Mouse (Mus musculus) testis, postnatal 14 days (tissue): Measurements from ENCODE around the gene Tyw1.
A peak's percentile ranks its signal among the peaks of the same experiment; 100 is the strongest.
"Not testable (repeated sequence)": the region's sequence is repeated elsewhere in the genome, so short reads cannot be mapped to it uniquely, and the experiment has no call there.

Experiments
- DNase-seq: peaks from one replicate; pipeline ENCODE4 v3.0.0; 2021; ENCODE audit warnings: low spot score

The Tyw1 gene

GRCm38 (mm10) chr5:130255017-130255720 lies at the start of gene Tyw1, which contains the start of gene Sbds:
Tyw1 (plus strand) TSS chr5:130255619.
Sbds (minus strand) TSS chr5:130255530.
- peak; percentile 98 for DNase-seq

- no peak for DNase-seq
These were observed 48.1 kb upstream of the Tyw1 start for GRCm38 (mm10) chr5:130207299-130207698.

DNA sequence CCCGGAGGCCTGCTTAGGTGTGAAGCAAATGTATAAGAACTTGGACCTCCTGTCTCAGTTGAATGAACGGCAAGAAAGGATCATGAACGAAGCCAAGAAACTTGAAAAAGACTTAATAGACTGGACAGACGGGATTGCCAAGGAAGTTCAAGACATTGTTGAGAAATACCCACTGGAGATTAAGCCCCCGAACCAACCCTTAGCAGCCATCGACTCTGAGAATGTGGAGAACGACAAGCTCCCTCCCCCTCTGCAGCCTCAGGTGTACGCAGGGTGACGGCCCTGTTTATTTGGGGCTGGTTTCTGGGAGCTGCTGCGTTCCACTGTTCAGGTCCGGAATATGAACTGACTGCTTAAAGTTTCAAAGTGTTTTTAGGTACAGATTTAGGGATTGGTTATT lies 42.5 kb upstream of the Tyw1 start:
- no peak for DNase-seq

DNA sequence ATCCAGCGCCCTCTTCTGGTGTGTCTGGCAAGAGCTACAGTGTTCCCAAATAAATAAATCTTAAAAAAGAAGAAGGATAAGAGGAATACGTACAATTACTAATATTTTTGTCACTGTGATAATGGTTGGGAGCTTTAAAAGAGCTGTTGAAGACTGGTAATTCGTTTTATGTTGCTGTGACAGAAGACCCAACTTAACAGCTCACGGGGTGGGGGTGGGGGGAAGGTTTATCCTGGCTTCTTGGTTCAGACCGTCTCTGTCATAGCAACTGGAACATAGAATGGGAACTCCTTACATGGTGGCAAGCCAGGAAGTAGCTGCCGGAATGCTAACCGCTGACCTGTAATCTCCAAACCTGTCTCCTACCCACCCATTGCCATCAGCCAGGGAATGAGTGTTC lies 38.6 kb upstream of the Tyw1 start, which contains the start of gene Tmem248:
Gene Tmem248, plus strand, starts transcription at position 301 of the 400 bp plus-strand sequence.
- DNase-seq: no peak

DNA sequence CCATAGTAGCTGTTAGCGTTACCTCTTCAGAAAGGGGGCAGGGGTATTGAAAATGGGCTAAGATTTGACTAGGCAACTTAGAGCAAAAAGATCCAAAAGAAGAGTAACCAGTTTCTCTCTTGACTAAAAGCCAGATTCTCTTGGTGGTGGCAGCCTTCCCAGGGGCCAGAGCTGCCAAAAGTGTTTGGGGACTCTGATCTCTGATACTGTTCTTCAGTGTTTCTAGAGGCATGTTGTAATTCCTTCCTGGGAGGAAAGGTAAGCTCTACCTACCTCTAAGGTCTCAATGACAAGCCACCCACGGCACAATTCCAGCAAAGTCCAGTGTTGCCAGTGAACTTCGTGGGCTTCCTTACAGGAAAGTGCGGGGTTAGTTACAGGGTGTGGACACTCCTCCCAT lies 38.0 kb upstream of the Tyw1 start:
- DNase-seq: no peak

GRCm38 (mm10) chr5:130218336-130218735 lies 37.1 kb upstream of the Tyw1 start:
- no peak for DNase-seq

DNA sequence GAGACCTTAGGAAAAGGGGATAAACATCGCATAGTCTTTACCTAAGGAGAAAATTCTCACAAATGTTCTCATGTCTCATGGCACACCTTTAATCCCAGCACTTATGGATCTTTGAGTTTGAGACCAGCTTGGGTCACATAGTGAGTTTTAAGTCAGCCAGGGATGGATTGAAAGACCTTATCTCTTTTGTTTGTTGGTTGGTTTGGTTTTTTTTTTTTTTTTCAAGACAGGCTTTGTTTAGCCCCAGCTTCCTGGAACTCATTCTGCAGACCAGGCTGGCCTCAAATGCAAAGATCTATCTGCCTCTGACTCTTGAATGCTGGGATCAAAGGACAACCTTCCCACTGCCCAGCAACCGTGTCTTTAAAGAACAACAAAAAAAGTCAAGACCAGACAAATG lies 34.1 kb upstream of the Tyw1 start:
- no peak for DNase-seq

- DNase-seq: no peak
These were observed 33.7 kb upstream of the Tyw1 start for GRCm38 (mm10) chr5:130221760-130222145.

DNA sequence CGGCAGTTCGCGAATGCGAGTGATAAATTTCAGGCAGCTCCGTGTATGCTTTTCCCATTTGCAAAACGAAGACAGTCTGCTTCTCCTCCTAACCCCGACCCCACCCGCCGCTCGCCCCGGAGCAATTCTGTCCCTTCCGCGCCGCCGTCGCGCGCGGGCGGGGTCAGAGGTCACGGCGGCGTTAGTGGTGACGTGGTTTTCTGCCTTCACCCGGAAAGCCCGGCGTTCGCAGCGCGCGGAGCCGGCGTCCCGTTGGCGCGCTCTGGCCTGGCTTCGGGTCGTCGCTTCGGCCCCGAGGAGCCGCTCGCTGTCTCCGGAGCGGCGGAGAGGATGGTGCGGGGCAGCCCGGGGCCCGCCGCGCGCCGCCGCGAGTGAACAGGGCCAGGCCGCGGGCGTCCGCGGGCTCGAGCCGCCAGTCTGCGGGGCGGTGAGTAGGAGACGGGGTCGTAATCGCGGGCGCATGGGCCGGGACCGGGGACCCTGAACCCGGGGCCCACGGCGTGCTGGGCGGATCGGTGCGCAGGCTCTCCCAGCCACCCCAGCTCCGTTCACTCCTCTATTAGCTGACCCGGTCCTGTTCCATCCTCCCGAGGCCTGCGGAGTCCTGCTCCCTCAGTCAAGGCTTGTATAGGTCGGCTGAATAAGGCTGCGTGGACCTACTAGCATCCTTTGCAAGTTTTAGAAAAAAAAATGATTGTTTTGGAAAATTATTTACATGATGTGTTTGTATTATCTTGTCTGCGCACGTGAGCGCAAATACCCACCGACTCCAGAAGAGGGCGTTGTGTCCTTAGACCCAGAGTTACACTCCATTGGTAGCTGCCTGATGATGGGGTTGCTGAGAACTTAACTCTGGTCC lies 33.0 kb upstream of the Tyw1 start:
- DNase-seq: peak; percentile 91

DNA sequence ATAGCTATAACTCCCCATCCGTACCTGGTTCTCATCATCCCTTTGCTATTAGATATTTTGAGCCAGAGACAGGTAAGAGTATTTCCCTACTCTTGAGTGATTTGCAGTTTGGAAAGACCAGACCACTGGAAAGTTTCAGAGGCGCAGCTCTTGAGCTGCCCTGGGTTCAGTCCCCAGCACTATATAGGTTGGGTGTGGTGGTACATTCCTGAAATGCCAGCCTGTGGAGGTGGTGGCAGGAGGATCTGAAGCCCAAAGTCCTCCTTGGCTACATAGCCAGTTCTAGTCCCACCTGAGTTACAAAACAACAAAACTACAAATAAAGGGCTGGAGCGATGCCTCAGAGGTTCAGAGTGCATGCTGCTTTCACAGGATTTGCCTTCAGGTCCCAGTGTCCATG lies 28.6 kb upstream of the Tyw1 start:
- no peak for DNase-seq

DNA sequence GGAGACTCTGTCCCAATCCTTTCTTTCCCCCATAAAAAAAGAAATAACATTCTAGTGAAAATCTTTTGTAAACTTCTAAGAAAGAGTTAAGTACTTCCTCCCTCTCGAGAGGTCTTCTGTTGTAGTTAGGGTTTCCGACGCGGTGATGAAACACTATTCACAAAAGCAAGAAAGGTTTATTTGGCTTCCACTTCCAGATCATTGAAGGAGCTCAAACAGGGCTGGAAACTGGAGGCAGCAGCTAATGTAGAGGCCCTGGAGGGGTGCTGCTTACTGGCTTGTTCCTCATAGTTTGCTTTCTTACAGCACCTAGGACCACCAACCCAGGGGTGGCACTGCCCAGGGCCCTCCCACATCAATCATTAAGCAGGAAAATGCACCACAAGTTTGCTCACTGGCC lies 27.3 kb upstream of the Tyw1 start:
- DNase-seq: no peak

GRCm38 (mm10) chr5:130236302-130236701 lies 19.1 kb upstream of the Tyw1 start:
- no peak for DNase-seq

- DNase-seq: no peak
These were observed 16.2 kb upstream of the Tyw1 start for GRCm38 (mm10) chr5:130239236-130239635.

- no peak for DNase-seq
These were observed 15.6 kb upstream of the Tyw1 start for GRCm38 (mm10) chr5:130239856-130240255.

- no peak for DNase-seq
These were observed 14.0 kb upstream of the Tyw1 start for GRCm38 (mm10) chr5:130241426-130241825.

GRCm38 (mm10) chr5:130247823-130248222 lies 7.6 kb upstream of the Tyw1 start:
- no peak for DNase-seq

DNA sequence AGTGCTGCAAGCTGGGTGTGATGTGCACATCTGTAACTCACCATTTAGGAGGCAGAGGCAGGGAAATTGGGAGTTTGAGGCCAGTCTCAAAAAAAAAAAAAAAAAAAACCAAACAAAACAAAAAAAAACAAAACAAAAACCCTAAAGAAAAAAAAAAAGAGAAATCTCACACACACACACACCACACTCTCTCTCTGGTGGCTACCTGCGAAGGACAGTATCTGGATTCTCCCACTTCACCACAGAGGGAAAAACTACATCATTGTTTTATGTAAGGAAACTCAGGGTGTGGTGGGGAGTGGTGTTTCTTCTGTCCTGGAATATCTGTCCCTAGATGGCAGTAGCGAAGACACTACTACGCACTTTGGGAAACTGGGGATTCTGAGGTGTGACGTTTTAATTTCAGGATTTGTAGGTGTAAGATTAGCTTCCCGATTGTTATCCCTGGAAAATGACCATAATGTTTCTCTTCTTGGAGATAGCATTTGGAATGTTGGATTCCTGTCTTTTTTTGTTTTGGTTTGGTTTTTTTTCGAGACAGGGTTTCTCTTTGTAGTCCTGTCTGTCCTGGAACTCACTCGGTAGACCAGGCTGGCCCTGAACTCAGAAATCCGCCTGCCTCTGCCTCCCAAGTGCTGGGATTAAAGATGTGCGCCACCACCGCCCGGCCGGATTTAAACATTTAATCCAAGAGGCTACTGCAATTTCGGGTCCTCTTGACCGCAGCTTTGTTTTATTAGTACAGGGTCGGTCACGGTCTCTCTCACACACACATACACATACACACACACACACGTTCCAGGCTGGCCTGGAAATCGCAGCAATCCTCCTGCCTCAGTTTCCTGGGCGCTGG lies 1.0 kb upstream of the Tyw1 start:
- peak; percentile 22 for DNase-seq

DNA sequence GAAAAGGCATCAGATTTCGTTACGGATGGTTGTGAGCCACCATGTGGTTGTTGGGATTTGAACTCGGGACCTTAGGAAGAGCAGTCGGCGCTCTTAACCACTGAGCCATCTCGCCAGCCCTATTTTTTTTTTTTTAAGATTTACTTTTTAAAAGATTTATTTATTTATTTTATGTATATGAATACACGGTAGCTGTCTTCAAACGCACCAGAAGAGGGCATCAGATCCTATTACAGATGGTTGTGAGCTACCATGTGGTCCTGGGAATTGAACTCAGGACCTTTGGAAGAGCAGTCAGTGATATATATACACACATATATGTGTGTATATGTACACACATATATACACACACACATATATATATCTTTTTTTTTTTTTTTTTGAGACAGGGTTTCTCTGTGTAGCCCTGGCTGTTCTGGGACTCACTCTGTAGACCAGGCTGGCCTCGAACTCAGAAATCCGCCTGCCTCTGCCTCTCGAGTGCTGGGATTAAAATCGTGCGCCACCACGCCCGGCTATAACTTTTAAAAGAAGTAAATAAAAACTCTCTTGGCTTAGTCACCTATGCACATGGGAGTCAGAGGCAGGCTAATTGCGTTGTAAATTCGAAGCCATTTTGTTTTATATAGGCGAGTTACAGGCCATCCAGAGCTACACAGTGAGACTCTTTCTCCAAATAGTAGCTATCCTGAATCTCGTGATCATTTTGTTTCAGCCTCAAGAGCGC lies 543 bp downstream of the Tyw1 start:
- DNase-seq: not testable (repeated sequence)

DNA sequence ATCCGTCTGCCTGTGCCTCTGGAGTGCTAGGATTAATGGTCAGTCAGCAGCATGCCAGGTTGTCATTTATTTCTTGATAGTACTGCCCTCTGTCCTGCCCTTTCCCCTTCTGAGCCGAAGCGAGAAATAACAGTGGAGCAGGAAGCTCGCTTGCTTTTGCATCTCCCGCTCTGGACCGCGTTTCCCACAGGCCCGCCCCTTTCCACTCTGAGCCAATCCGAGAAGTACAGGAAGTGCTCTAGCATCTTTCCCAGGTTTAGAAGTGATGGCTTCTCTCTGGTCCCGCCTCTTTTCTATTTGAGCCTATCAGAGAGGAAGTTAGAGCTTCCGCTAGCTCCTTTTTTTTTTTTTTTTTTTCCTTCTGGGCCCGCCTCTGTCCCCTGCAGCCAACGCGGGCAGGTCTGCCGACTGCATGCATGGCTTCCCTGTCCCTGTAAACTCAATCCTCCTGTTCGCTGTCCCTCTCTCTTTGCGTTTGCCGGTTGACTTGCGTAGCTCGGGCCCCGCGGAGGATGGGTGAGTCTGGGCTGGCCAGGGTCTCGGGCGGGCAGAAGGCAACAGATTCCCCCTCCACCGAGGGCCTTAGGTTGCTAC lies 1.4 kb downstream of the Tyw1 start:
- DNase-seq: peak; percentile 95

GRCm38 (mm10) chr5:130257303-130257702 lies 1.9 kb downstream of the Tyw1 start:
- DNase-seq: no peak

- no peak for DNase-seq
These were observed 8.0 kb downstream of the Tyw1 start for GRCm38 (mm10) chr5:130263454-130263853.
